Mouse (Mus musculus): Measurements from ENCODE around the gene Cxcr4. TPM values are rescaled to one million over a fixed set of nuclear protein-coding genes. Genes with fewer than 3 reads are reported as not detected.

Gene Cxcr4
- polyA plus RNA-seq, 1 experiment: 4.3 TPM

DNA sequence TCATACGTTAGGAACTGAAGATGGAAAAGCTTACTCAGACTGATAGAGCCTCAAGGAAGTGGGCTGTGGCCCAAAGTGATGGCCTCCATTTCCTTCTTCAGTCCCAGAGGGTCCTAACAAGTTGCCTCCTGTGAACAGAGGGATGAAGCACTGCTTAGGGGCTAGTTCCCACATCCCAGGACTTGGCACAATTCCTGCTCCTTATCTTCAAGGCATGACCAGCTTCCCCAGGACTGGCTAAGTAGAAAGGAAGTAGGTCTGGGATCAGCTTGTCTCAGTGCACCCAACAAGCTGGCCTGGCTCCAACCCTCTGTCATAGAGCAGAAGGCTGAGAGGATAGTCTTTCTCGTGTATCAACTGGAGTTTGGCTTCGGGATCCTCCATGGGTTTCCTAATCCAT, 11.8 kb downstream of the Cxcr4 start:
- H3K4me1 ChIP-seq (ENCODE audit: control insufficient read depth, insufficient read depth, low read length): no peaks in the 10 kb centered on the region
- H3K27me3 ChIP-seq (ENCODE audit: control insufficient read depth, insufficient read depth, low read length): no peaks in the 10 kb centered on the region
- DNase-seq: no peak
- H3K27ac ChIP-seq (ENCODE audit: insufficient read depth, low read length): no peak overlapping the region
- 60% methylated on average over 3 of the region's 3 CpGs for WGBS
- TF ChIP-seq POLR2A (IDR thresholded peaks at IDR 0.05; ENCODE audit: borderline replicate concordance, insufficient read depth, low read length) (no peak), CTCF (IDR thresholded peaks at IDR 0.05; ENCODE audit: borderline replicate concordance, insufficient read depth, low read depth, low read length) (no peak)
- H3K4me3 ChIP-seq (replicated peaks; ENCODE audit: insufficient read depth, low read depth, low read length): no peak overlapping the region

- H3K27ac ChIP-seq (ENCODE audit: insufficient read depth, low read length): no peak overlapping the region
- no peak overlapping the region for H3K4me3 ChIP-seq (replicated peaks; ENCODE audit: insufficient read depth, low read depth, low read length)
- WGBS: 59% methylated on average over 2 of the region's 2 CpGs
- TF ChIP-seq CTCF (IDR thresholded peaks at IDR 0.05; ENCODE audit: borderline replicate concordance, insufficient read depth, low read depth, low read length) (no peak), POLR2A (IDR thresholded peaks at IDR 0.05; ENCODE audit: borderline replicate concordance, insufficient read depth, low read length) (no peak)
- DNase-seq: no peak
- H3K27me3 ChIP-seq (ENCODE audit: control insufficient read depth, insufficient read depth, low read length): no peaks in the 10 kb centered on the region
- no peaks in the 10 kb centered on the region for H3K4me1 ChIP-seq (ENCODE audit: control insufficient read depth, insufficient read depth, low read length)
These were observed 13.6 kb downstream of the Cxcr4 start for GRCm38 (mm10) chr1:128578454-128578853.

GRCm38 (mm10) chr1:128575096-128575495, 17.0 kb downstream of the Cxcr4 start:
- H3K27ac ChIP-seq (ENCODE audit: insufficient read depth, low read length): no peak overlapping the region

DNA sequence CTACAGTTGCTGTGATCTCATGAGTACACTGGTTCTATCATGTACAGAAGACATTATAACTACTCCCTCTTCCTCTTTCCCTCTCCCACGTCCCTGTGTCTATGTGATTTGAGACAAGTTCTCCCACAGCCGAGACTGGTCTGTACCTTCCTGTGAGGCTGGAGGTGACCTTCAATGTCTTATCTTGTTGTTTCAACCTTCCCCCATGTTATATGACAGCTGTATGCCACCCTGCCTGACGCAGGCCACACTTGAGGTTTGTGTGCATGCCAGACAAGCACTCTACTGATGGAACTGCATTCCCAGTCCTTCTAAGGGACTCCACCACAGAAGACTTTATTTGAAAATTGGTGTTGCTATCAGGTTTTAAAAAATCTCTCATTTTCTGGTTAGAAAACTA, 21.1 kb downstream of the Cxcr4 start:
- WGBS: 81% methylated on average over 3 of the region's 3 CpGs
- no peak overlapping the region for H3K27ac ChIP-seq (ENCODE audit: insufficient read depth, low read length)
- no peaks in the 10 kb centered on the region; the same call in 1 of the 2 replicates for H3K27me3 ChIP-seq (ENCODE audit: control insufficient read depth, insufficient read depth, low read length)

More at GRCm38 (mm10) chr1:128575096-128575495, 17.0 kb downstream of the Cxcr4 start:
- 73% methylated on average over 4 of the region's 4 CpGs for WGBS
- Histone ChIP-seq H3K27me3 (ENCODE audit: control insufficient read depth, insufficient read depth, low read length) (no peaks in the 10 kb centered on the region; the same call in 1 of the 2 replicates), H3K4me1 (ENCODE audit: control insufficient read depth, insufficient read depth, low read length) (no peaks in the 10 kb centered on the region), H3K4me3 (replicated peaks; ENCODE audit: insufficient read depth, low read depth, low read length) (no peak overlapping the region)
- TF ChIP-seq CTCF (IDR thresholded peaks at IDR 0.05; ENCODE audit: borderline replicate concordance, insufficient read depth, low read depth, low read length) (no peak), POLR2A (IDR thresholded peaks at IDR 0.05; ENCODE audit: borderline replicate concordance, insufficient read depth, low read length) (no peak)
- DNase-seq: no peak

GRCm38 (mm10) chr1:128569992-128570648, 22.0 kb downstream of the Cxcr4 start:
- Histone ChIP-seq H3K4me3 (replicated peaks; ENCODE audit: insufficient read depth, low read depth, low read length) (no peak overlapping the region), H3K4me1 (ENCODE audit: control insufficient read depth, insufficient read depth, low read length) (no peaks in the 10 kb centered on the region), H3K27ac (ENCODE audit: insufficient read depth, low read length) (no peak overlapping the region), H3K27me3 (ENCODE audit: control insufficient read depth, insufficient read depth, low read length) (no peaks in the 10 kb centered on the region; the same call in 1 of the 2 replicates)
- WGBS: 85% methylated on average over 17 of the region's 17 CpGs
- DNase-seq: no peak
- TF ChIP-seq CTCF (IDR thresholded peaks at IDR 0.05; ENCODE audit: borderline replicate concordance, insufficient read depth, low read depth, low read length) (no peak), POLR2A (IDR thresholded peaks at IDR 0.05; ENCODE audit: borderline replicate concordance, insufficient read depth, low read length) (no peak)

More for the DNA sequence above, 21.1 kb downstream of the Cxcr4 start:
- TF ChIP-seq CTCF (IDR thresholded peaks at IDR 0.05; ENCODE audit: borderline replicate concordance, insufficient read depth, low read depth, low read length) (no peak), POLR2A (IDR thresholded peaks at IDR 0.05; ENCODE audit: borderline replicate concordance, insufficient read depth, low read length) (no peak)
- no peak for DNase-seq
- Histone ChIP-seq H3K4me1 (ENCODE audit: control insufficient read depth, insufficient read depth, low read length) (no peaks in the 10 kb centered on the region), H3K4me3 (replicated peaks; ENCODE audit: insufficient read depth, low read depth, low read length) (no peak overlapping the region)

GRCm38 (mm10) chr1:128567224-128568197, 24.6 kb downstream of the Cxcr4 start:
- Histone ChIP-seq H3K4me1 (ENCODE audit: control insufficient read depth, insufficient read depth, low read length) (no peaks in the 10 kb centered on the region), H3K4me3 (replicated peaks; ENCODE audit: insufficient read depth, low read depth, low read length) (no peak overlapping the region), H3K27ac (ENCODE audit: insufficient read depth, low read length) (no peak overlapping the region), H3K27me3 (ENCODE audit: control insufficient read depth, insufficient read depth, low read length) (peaks cover 2% of the 10 kb centered on the region; the same call in 1 of the 2 replicates)
- 51% methylated on average over 12 of the region's 12 CpGs for WGBS
- DNase-seq: no peak
- TF ChIP-seq POLR2A (IDR thresholded peaks at IDR 0.05; ENCODE audit: borderline replicate concordance, insufficient read depth, low read length): no peak
- TF ChIP-seq CTCF (IDR thresholded peaks at IDR 0.05; ENCODE audit: borderline replicate concordance, insufficient read depth, low read depth, low read length): no peak

DNA sequence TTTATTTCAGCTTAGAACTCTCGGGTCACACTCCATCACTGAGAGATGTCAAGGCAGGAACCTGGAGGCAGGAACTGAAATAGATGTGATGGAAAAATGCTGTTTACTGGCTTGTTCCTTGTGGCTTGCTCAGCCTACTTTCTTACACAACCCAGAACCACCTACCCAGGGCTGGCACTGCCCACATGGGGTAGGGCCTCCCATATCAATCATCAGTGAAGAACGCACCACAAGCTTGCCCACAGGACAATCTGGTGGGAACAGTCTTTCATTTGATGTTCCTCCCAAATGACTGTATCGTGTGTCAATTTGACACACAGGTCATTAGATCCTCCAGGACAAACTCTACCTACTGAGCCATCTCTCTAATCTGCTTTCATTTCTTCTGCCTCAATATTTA, 28.2 kb downstream of the Cxcr4 start:
- no peak overlapping the region for H3K4me3 ChIP-seq (replicated peaks; ENCODE audit: insufficient read depth, low read depth, low read length)
- no peak for DNase-seq
- peaks cover 2% of the 10 kb centered on the region; the same call in 1 of the 2 replicates for H3K27me3 ChIP-seq (ENCODE audit: control insufficient read depth, insufficient read depth, low read length)
- H3K4me1 ChIP-seq (ENCODE audit: control insufficient read depth, insufficient read depth, low read length): no peaks in the 10 kb centered on the region; the same call in 1 of the 2 replicates
- TF ChIP-seq POLR2A (IDR thresholded peaks at IDR 0.05; ENCODE audit: borderline replicate concordance, insufficient read depth, low read length): no peak
- no peak for TF ChIP-seq CTCF (IDR thresholded peaks at IDR 0.05; ENCODE audit: borderline replicate concordance, insufficient read depth, low read depth, low read length)
- 95% methylated on average over 3 of the region's 3 CpGs for WGBS
- H3K27ac ChIP-seq (ENCODE audit: insufficient read depth, low read length): no peak overlapping the region
